ENCODE assay signal across 25 mouse cellular contexts in genomic region chr15:92215841-92216240, GRCm38 (mm10).
A peak's percentile ranks its signal among the peaks of the same experiment; 100 is the strongest.
DNase-seq lines count a peak whose midpoint lies in the region; ATAC-seq and TF ChIP-seq lines count a peak whose summit lies in the region.
"Had no signal": no experiment of that assay in that cellular context is flagged by ENCODE, and none has a peak within 500 bp of the region (broad histone marks: within the 10 kb centered on the region; RNA-seq: fewer than 3 reads in every experiment).

No protein-coding gene starts in this region.

- intact Hi-C loops in gastrocnemius, adult 2 months (cut with DNase I) = no loop called here

- H3K4me1 ChIP-seq in cerebellum, adult 2 months (ENCODE audit: control insufficient read depth, insufficient read depth, low read length) = peaks cover 7% of the 10 kb centered on the region; the same call in 1 of the 2 replicates
- H3K4me1 ChIP-seq in hindbrain, postnatal 0 days (ENCODE audit: insufficient read depth, low read length) = peaks cover 5% of the 10 kb centered on the region; the same call in 1 of the 2 replicates
- H3K4me1 ChIP-seq in hindbrain, embryonic 12.5 days = no peaks in the 10 kb centered on the region
- H3K4me1 ChIP-seq in neural tube, embryonic 15.5 days = no peaks in the 10 kb centered on the region
- H3K4me1 ChIP-seq: embryonic facial prominence, embryonic 13.5 days; forebrain, embryonic 10.5 days; forebrain, embryonic 15.5 days; heart, embryonic 12.5 days; kidney, embryonic 15.5 days; liver, embryonic 12.5 days; stomach, embryonic 15.5 days had no signal

- no peaks in the 10 kb centered on the region for H3K27me3 ChIP-seq in cerebellum, adult 2 months (ENCODE audit: control insufficient read depth, insufficient read depth, low read length)
- no peaks in the 10 kb centered on the region for H3K27me3 ChIP-seq in hindbrain, postnatal 0 days (ENCODE audit: insufficient read depth, low read length)
- no peaks in the 10 kb centered on the region for H3K27me3 ChIP-seq in hindbrain, embryonic 12.5 days
- no peaks in the 10 kb centered on the region for H3K27me3 ChIP-seq in neural tube, embryonic 15.5 days (replicated peaks)
- H3K27me3 ChIP-seq: embryonic facial prominence, embryonic 13.5 days; forebrain, embryonic 15.5 days; heart, embryonic 12.5 days; kidney, embryonic 15.5 days; liver, embryonic 12.5 days; stomach, embryonic 15.5 days had no signal

- H3K4me2 ChIP-seq in hindbrain, postnatal 0 days (ENCODE audit: low read depth, low read length) = no peak overlapping the region
- no peak overlapping the region for H3K4me2 ChIP-seq in hindbrain, embryonic 12.5 days (replicated peaks)
- no peak overlapping the region for H3K4me2 ChIP-seq in neural tube, embryonic 15.5 days
- H3K4me2 ChIP-seq: embryonic facial prominence, embryonic 13.5 days; forebrain, embryonic 15.5 days; heart, embryonic 12.5 days; hindbrain, embryonic 14.5 days; kidney, embryonic 15.5 days; liver, embryonic 12.5 days; stomach, embryonic 15.5 days had no signal

- TF ChIP-seq CTCF in cerebellum, adult 2 months (IDR thresholded peaks at IDR 0.05; ENCODE audit: borderline replicate concordance, insufficient read depth, low read depth, low read length) = no peak
- TF ChIP-seq CTCF in hindbrain, postnatal 0 days (IDR thresholded peaks at IDR 0.05; ENCODE audit: low read depth) = no peak
- no peak for TF ChIP-seq CTCF in gastrocnemius, adult 2 months (IDR thresholded peaks at IDR 0.05)

- no peak overlapping the region for H3K9ac ChIP-seq in hindbrain, postnatal 0 days (replicated peaks; ENCODE audit: low read length)
- H3K9ac ChIP-seq in hindbrain, embryonic 12.5 days = no peak overlapping the region
- no peak overlapping the region for H3K9ac ChIP-seq in neural tube, embryonic 15.5 days (replicated peaks)
- H3K9ac ChIP-seq: embryonic facial prominence, embryonic 13.5 days; forebrain, embryonic 15.5 days; heart, embryonic 12.5 days; hindbrain, embryonic 14.5 days; kidney, embryonic 15.5 days; liver, embryonic 12.5 days; liver, postnatal 0 days; stomach, embryonic 15.5 days had no signal

- no peak overlapping the region for H3K27ac ChIP-seq in cerebellum, adult 2 months (ENCODE audit: insufficient read depth, low read length)
- no peak overlapping the region for H3K27ac ChIP-seq in hindbrain, postnatal 0 days
- H3K27ac ChIP-seq in hindbrain, embryonic 12.5 days = no peak overlapping the region
- no peak overlapping the region for H3K27ac ChIP-seq in neural tube, embryonic 15.5 days (replicated peaks)
- no peak overlapping the region for H3K27ac ChIP-seq in gastrocnemius, adult 2 months
- H3K27ac ChIP-seq: embryonic facial prominence, embryonic 13.5 days; forebrain, embryonic 10.5 days; forebrain, embryonic 15.5 days; heart, adult 2 months; hindbrain, embryonic 14.5 days; kidney, embryonic 15.5 days; liver, embryonic 12.5 days; stomach, embryonic 15.5 days had no signal

- 14% methylated on average over 3 of the region's 3 CpGs for WGBS in cerebellum, adult 2 months
- WGBS in hindbrain, postnatal 0 days = 45% methylated on average over 3 of the region's 3 CpGs
- WGBS in hindbrain, embryonic 12.5 days = 76% methylated on average over 3 of the region's 3 CpGs
- WGBS in neural tube, embryonic 15.5 days = 52% methylated on average over 3 of the region's 3 CpGs

- no peaks in the 10 kb centered on the region for H3K9me3 ChIP-seq in hindbrain, postnatal 0 days (ENCODE audit: low read length)
- H3K9me3 ChIP-seq in hindbrain, embryonic 12.5 days (replicated peaks) = no peaks in the 10 kb centered on the region
- H3K9me3 ChIP-seq in neural tube, embryonic 15.5 days (replicated peaks) = no peaks in the 10 kb centered on the region
- H3K9me3 ChIP-seq: embryonic facial prominence, embryonic 13.5 days; forebrain, embryonic 10.5 days; forebrain, embryonic 15.5 days; heart, embryonic 12.5 days; kidney, embryonic 15.5 days; stomach, embryonic 15.5 days had no signal

- H3K4me3 ChIP-seq in cerebellum, adult 2 months (replicated peaks; ENCODE audit: insufficient read depth, low read depth, low read length) = no peak overlapping the region
- no peak overlapping the region for H3K4me3 ChIP-seq in hindbrain, postnatal 0 days (ENCODE audit: low read length)
- no peak overlapping the region for H3K4me3 ChIP-seq in hindbrain, embryonic 12.5 days
- no peak overlapping the region for H3K4me3 ChIP-seq in neural tube, embryonic 15.5 days (replicated peaks)
- no peak overlapping the region for H3K4me3 ChIP-seq in gastrocnemius, adult 2 months
- H3K4me3 ChIP-seq: embryonic facial prominence, embryonic 13.5 days; forebrain, embryonic 10.5 days; forebrain, embryonic 15.5 days; heart, adult 2 months; heart, embryonic 12.5 days; kidney, embryonic 15.5 days; liver, embryonic 12.5 days; stomach, embryonic 15.5 days had no signal

- no peaks in the 10 kb centered on the region for H3K36me3 ChIP-seq in hindbrain, postnatal 0 days (ENCODE audit: insufficient read depth, low read length)
- no peaks in the 10 kb centered on the region for H3K36me3 ChIP-seq in hindbrain, embryonic 12.5 days
- H3K36me3 ChIP-seq in neural tube, embryonic 15.5 days = no peaks in the 10 kb centered on the region
- H3K36me3 ChIP-seq: embryonic facial prominence, embryonic 13.5 days; forebrain, embryonic 10.5 days; forebrain, embryonic 15.5 days; heart, embryonic 12.5 days; kidney, embryonic 15.5 days; liver, embryonic 12.5 days; stomach, embryonic 15.5 days had no signal

- peak; percentile 33 to 42 for DNase-seq in cerebellum, adult 2 months
- DNase-seq in cerebellum, adult 11-12 months = no peak
- peak; percentile 27 for DNase-seq in hindbrain, postnatal 0 days (ENCODE audit: low spot score)
- DNase-seq in adrenal gland, postnatal 14 days = peak; percentile 64
- no peak for DNase-seq in gastrocnemius, adult 2 months
- DNase-seq: heart, adult 2 months; heart, postnatal 4 days; kidney, adult 11 months; kidney, postnatal 25 days; liver, postnatal 0 days; lung, postnatal 4 days; midbrain, embryonic 14.5 days; retina, postnatal 1 day; right cerebral cortex, postnatal 14 days had no signal

- TF ChIP-seq POLR2A in cerebellum, adult 2 months (IDR thresholded peaks at IDR 0.05; ENCODE audit: borderline replicate concordance, insufficient read depth, low read length) = no peak

- no peak for ATAC-seq in hindbrain, postnatal 0 days
- no peak for ATAC-seq in hindbrain, embryonic 12.5 days (ENCODE audit: low FRiP score)
- no peak for ATAC-seq in neural tube, embryonic 15.5 days (ENCODE audit: low FRiP score)
- ATAC-seq: forebrain, embryonic 15.5 days; inflammation-experienced regulatory T-cells, adult 6 months; liver, embryonic 12.5 days; liver, postnatal 0 days had no signal

Comparison
In these comparisons a context has a peak if more than half of its experiments do, and no peak if none do; other contexts are left out.
1. DNase-seq: peak in cerebellum, adult 2 months (2 of 2), hindbrain, postnatal 0 days (single experiment) and adrenal gland, postnatal 14 days (single experiment); none in cerebellum, adult 11-12 months (single experiment) and gastrocnemius, adult 2 months (single experiment).